Mouse (Mus musculus) kidney, postnatal 14 days (tissue): ENCODE measurements around the gene Leo1.
"Not testable (repeated sequence)": the region's sequence is repeated elsewhere in the genome, so short reads cannot be mapped to it uniquely, and the experiment has no call there.

ENCODE experiments used
- DNase-seq: peaks from one replicate; pipeline ENCODE4 v3.0.0; 2022; ENCODE audit warnings: mixed read lengths

Gene Leo1

DNA sequence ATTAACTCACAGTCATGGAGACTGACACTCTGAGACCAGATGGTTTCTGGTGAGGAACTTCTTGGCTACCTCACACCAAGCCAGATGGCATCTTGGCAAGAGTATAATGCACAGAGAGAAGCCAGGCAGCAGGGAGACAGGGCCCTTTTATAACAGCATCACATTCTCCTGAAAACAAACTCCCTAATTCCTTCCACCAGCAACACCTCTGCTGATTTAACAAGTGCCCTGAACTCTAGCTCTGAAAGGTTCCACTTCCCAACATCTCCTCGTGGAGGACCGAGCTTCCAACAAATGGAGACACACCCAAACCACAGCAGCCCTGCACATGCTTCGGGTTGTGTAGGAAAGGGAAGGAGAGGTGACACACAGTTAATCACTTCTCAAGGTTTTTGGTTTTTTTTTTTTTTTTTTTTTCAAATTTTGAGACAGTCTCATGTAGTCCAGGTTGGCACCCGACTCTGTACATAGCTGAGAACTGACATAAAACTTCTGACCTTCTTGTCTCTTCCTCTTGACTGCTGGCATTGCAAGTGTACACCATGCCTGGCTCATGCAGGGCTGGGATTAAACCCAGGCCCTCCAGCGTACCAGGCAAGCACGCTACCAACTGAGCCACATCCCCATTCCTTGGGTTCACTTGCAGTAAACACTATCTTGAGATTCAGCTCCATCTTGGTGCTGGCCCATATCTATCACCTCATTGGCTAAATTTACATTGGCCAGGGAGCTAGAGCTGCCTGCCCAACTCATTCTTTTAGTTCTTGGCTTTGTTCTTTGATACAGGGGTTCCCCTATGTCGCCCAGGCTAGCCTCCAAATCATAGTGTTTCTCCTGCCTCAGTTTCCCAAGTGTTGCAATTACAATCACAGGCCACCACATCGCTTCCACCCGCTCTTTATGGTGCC lies 13.7 kb upstream of the Leo1 start:
- no peak for DNase-seq

DNA sequence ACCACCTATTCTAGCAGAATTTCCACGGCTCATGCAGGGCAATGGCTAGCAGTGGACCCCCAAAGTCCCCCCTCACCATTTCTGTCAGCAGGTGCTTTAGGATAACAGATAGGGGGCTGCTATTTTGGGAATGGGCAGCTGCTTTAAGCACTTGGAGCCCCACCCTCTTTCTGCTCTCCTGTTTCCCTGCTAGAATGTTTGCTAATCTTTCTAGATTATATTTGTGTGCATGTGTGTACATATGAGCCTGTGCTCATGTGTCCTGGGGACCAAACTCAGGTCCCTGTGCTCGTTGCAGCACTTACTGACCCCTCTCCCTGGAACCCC lies 13.1 kb upstream of the Leo1 start:
- DNase-seq, result no peak

DNA sequence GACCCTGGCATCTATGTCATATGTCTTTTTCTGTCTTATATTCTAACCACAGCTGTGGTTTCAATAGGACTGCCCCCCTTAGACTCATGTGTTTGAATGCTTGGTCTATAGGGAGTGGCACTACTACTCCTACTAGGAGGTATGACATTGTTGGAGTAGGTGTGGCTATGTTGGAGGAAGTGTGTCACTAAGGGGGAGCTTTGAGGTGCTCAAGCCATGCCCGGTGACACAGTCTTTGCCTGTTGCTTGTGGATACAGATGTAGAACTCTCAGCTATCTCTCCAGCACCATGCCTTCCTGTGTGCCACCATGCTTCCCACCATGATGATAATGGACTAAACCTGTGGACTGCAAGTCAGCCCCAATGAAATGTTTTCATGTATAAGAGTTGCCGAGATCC lies 12.3 kb upstream of the Leo1 start:
- no peak for DNase-seq

DNA sequence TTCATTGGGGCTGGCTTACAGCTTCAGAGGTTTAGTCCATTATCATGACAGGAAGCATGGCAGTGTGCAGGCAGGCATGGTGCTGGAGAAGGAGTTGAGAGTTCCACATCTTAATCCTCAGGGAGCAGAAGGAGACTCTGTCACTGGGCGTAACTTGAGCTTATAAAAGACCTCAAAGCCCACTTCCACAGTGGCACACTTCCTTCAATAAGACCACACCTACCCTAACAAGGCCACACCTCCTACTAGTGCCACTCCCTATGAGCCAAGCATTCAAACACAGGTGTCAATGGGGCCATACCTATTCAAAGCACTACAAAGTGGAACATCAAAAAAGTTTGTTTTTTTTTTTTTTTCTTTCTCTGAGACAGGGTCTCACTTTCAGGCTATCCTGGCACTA lies 11.7 kb upstream of the Leo1 start:
- DNase-seq, result no peak

DNA sequence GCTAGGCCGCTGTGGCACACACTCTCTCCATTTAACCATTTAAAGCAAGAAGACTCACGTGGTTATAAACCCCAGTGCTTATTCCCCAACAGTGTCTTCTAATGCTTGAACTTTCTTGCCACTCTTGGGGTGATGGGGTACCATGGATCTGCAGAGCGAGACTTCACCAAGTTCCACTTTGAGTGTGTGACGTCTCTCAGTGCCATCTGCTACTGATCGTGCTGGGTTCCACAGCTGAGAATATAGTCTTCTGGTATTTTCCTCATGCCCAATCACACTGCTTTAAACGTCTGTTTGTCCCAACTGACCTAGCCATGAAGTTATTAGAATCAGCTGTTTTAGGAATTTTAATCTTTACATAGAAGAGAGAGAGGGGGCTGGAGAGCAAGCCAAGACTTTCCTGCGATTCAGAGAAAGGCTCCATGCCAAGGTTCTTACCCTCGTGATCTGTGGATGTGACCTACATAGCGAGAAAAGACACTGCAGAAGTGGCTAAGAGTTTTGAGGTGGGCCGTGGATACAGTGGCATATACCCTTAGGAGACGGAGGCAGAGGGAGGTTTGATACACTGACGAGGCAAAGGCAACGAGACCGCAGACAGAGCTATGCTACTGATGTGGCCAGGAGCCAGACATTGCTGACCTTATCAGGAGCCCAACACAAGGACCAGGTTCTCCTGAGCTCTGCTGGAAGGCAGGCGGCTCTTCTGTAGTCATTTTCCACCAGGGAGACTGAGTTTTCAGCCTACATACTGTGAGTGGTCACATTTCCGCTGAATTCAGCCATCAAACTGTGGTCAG lies 10.3 kb upstream of the Leo1 start:
- DNase-seq, result no peak

DNA sequence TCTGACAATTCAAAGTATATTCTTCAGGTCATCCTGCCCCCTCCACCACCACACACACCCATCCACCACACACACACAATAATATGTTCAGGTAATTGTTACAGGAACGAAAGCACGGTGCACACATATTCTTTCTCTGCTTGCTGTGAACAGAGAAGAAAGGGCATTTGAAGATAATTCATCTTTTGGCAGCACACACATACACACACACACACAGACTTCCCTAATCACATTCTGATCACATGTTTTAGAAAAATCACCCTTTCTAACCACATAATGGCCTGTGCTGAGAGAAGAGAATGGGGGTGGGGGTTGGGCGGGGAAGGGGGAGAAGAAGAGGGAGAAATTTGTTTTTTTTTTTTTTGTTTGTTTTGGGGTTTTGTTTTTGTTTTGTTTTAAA lies 8.6 kb upstream of the Leo1 start:
- no peak for DNase-seq

DNA sequence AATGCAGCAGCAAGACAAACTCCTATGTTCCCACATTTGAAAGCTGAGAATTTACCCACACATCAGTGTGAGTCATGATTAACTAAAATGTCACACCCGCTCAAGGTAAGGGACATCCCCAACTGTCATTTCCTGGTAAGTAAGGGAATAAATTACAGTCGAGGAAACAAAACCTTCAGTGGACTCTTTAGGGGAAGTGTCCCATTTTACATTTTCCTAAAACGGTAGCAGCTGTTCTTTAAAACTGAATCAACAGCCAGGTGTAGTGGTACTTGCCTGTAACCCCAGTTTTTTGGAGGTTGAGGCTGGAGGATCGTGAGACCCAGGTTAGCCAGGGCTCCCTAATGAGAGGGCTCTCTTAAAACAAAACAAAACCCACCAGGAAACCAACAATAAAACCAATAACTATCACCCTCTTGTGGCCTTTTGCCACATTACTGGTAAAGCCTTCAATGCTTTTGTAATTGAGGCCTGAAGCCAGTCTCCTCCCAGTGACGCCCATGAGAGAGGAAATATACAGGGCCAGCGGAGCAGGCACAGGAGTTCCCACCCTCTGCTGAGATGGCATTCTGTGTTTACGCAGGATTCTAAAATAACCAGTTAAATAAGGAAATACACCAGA lies 7.0 kb upstream of the Leo1 start:
- DNase-seq, result peak; percentile 84

DNA sequence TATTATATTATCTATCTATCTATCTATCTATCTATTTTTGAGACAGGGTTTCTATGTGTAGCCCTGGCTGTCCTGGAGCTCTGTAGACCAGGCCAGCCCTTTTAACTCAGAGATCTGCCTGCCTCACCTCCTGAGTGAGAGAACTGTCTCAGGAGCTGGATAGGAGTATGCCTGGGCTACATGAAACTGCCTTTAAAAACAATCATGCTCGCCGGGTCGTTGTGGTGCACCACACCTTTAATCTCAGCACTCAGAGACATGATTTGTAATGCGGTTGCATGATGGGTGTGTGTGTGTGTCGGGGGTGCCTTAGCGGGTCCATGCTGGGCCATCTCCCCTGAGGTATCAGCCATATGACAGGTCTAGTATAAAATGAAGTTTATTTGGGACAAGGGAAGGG lies 6.5 kb upstream of the Leo1 start:
- no peak for DNase-seq

DNA sequence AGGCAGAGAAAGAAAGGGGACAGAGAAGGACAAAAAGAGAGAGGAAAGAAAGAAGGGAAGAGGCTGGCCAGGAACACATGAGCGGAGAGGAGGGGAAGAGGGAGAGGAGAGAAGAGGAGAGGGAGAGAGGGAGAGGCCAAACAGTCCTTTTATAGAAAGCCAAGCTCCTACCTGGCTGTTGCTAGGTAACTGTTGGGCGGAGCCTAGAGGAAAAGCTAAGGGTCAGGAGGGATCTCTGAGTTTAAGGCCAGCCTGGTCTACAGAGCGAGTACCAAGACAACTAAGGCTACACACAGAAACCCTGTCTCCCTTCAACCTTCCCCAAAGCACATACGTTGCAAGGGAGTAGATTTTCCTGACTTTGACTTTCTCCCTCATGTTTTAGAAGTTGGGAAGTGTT lies 6.0 kb upstream of the Leo1 start:
- no peak for DNase-seq

DNA sequence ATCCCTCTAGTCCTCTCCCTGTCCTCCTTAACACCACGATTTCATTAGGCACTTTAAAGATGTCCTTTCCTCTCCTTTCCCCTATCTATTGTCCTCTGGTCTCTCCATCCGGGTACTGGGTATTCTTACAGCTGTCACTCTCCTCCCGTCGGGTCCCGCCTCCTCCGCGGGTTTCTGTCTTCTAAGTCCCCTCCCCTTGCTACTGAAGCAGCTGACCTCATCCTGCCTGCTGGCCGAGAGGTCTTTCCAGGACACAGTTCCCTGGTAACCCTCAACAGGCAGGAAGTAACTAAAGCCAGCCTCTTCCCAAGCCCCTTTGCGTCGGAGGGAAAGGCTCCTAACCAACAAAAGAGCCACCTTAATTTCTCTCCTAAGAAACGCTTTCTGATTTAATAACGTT lies 5.4 kb upstream of the Leo1 start:
- DNase-seq, result peak; percentile 91

DNA sequence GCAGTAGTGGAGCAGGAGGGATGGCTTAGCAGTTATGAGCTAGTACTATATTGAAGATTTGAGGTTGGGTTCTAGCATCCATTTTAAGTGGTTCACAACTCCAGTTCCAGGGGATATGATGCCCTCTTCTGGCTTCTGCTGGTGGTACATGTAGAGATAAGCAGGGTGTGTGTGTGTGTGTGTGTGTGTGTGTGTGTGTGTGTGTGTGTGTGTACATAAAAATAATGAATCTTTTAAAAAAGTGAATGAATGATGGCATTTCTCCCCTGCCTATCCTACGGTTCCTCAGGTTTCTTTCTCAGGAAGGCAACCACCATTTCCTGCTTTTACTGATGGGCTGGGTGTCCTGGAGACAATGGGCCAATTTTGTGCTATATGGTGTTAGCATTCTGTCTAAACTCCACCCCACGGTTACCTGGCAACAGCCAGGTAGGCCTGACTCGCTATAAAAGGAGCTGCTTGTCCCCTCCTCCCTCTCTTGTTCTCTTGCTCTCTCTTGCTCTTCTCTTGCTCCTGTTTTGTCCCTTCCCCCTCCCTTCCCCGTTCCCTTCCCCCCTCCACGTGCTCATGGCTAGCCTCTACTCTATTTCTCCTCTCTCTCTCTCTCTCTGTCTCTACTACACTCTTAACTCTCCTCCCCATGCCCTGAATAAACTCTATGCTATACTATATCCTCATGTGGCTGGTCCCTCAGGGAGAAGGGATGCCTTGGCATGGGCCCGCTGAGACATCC lies 3.5 kb upstream of the Leo1 start:
- peak; percentile 51 for DNase-seq

DNA sequence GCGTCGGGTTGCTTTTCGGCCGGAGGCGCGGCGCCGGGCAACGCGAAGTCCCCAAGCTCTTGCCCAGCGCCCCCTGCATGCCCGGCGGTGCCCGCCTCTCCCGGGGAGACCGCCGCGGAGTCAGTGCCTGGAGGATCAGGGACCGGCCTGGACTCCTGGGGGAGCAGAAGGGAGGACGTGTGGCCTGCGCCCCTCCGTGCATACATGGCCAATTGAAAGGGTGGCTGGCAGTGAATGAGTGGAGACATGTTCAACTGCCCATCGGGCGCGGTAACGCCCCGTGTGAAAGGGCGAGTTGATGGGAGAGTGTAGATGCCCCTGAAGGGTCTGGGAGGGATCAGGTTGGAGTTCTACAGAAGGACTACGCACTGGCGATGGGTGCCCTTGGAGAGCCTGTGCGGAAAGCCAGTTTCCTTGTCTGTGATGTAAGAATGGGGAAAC lies 387 bp downstream of the Leo1 start:
- no peak for DNase-seq

DNA sequence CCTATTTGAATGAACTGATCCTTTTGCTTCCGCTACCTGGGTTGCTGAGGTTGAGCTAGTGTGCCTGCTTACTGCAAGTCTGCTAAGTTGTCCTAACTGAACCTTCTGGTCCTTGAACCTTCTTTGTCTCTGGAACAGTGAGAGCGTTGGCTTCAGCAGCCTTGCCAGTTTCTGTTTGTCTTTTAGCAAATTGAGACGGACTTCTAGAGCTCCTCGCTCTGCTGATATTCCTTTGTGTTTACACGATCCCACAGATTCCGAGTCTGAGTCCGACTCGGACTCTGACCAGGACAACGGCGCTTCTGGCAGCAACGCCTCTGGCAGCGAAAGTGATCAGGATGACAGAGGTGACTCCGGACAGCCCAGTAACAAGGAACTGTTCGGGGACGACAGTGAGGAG lies 3.7 kb downstream of the Leo1 start:
- no peak for DNase-seq

DNA sequence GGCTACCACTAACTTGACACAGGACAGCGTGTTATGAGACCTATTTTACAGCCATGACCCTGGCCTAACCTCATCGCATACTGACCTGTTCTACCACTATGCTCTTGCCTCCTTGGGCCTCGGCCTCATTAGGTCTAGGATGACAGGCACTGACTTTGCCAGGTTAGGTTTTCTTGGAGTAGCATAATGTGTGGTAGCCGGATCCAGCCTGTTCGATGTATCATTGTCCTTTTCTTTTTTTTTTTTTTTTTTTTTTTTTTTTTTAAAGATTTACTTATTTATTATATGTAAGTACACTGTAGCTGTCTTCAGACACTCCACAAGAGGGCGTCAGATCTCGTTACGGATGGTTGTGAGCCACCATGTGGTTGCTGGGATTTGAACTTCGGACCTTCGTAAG lies 5.2 kb downstream of the Leo1 start:
- not testable (repeated sequence) for DNase-seq

DNA sequence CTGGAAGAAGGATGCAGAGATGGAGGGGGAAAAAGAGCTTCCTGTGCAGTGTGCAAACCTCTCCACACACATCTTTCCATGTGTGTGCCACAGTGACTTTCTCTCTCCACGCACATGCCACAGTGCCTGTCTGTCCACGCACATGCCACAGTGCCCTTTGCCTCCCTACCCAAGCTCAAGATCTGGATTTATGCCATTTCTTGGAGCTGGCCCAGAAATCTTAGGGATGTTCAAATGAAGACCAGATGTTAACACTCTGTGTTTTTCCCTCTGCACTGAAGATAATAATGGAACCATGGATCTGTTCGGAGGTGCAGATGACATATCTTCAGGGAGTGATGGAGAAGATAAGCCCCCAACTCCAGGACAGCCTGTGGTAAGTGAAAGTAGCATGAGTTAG lies 6.7 kb downstream of the Leo1 start:
- no peak for DNase-seq

DNA sequence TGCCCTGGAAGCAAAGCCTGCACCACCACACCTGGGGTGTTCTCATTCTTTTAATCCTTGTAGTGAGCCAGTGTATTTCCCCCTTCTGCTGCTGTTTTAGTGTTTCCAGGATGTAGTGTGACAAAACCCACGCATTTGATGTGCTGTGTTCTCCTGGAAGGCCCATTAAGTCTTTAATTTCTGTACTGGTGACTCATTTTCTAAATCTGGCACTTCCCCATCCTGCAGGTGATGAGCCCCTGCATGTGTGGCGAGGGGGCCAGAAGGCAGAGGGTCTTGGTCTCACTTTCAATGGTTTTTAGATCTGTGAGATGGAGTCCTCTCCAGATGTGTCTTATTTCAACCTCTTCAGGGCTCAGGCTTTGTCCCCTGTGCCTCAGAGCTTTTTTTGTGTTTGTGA lies 12.7 kb downstream of the Leo1 start:
- no peak for DNase-seq

DNA sequence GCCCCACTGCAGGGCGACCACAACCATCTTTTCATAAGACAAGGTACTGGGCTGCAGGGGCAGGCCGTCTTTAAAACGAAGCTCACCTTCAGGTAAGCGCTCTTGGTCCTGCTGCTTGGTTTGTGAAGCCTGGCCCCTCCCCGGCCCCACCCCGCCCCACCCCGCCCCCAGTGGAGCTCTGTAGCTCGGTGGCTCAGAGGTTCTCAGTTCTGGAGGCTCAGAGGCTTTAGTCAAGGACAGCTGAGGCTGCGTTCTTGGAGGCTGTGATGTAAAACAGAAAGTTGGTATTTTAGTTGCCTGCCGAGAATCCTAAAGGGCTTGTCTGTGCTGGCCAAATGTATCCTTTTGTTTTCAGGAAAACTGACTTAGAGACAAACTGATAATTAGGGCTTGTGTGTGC lies 14.4 kb downstream of the Leo1 start:
- no peak for DNase-seq

DNA sequence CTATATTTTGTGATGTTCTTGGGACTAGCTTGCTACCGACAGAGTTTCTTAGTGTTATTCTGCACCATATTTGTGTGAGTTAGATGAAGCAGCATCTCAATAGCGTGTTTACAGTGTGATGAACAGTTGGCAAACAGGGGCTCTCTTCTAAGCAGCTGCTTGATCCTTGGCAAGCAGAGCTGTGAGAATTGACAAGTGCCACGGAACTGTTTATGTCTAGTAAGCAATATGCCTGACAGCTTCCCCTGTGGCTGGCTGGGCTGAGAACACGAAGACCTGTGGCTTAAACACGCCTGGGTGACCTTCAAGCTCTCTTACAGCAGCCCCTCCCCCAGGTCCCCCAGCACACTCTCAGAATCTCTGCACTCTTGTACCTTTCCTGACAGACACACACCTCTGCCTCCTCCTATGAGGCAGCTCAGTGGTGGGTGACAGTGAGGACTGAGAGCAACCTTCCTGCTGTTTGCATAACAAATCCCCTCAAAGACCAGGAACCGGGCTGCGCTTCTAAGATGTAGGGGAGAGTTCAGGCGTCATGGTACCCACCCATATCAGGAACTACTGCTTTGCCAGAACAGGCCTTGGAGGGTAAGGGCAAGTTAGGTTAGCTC lies 21.8 kb downstream of the Leo1 start:
- no peak for DNase-seq

DNA sequence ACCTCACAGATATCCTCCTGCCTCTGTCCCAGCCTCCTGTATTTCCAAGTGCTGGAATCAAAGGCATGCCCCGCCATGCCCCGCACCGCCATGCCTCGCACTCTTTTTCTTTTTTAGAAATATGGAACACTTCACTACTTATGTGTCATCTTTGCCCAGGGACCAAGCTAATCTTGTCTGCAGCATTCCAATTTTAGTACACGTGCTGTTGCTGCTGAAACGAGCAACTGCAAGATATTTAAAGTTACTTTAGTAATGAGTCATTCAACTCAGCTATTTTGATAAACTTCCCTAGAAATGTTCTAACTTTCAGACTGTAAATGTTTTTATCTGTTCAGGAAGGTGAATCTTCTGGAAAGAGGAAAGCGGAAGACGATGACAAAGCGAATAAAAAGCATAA lies 24.5 kb downstream of the Leo1 start:
- no peak for DNase-seq

DNA sequence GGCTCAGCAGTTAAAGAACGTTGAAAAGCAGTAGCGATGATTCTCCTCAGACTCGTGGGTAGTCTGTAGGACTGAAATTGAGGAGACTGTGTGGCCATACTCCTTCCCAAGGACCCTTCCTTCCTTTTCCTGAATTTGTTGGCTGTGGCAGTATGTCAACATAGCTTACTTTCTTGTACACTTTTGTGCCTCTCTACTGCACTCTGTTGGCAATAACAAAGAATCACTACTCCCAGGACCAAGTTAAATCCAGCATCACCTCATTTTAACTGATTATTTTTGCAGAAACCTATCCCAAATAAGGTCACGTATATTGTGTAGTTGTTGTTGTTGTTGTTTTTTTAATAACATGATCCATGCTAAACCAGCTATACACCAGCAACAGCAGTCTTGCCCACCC lies 25.3 kb downstream of the Leo1 start:
- no peak for DNase-seq

DNA sequence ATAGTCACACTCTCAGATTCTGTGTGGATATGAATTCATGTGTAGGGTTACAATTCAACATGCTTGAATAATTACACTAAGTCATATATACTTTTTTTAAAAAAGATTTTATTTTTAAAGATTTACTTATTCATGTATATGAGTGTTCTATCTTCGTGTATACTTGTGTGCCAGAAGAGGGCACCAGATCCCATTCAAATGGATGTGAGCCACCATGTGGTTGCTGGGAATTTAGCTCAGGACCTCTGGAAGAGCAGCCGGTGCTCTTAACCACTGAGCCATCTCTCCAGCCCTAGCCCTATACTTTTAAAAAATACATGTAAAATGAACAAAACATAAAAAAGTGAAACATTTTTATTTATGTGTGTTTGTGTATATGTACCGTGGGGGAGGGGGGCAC lies 26.3 kb downstream of the Leo1 start:
- DNase-seq, result no peak

DNA sequence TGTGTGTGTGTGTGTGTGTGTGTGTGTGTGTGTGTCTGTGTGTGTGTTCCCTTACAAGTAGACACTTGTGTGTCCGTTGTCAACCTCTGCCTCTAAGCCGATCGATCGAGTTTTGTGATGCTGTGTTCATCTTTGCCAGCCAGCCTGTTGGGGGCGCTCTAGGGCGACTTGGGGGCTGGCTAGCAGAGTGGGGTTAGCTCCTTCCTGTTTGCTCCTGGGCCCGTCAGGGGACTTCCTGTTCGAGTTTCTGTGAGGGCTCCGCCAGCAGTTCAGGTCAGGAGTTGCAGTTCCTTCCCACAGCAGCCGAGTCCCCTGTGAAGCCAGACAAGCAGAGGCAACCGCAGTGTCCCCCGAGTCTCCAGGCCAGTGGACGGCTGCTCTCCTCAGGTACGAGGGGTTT lies 27.0 kb downstream of the Leo1 start:
- DNase-seq, result no peak

DNA sequence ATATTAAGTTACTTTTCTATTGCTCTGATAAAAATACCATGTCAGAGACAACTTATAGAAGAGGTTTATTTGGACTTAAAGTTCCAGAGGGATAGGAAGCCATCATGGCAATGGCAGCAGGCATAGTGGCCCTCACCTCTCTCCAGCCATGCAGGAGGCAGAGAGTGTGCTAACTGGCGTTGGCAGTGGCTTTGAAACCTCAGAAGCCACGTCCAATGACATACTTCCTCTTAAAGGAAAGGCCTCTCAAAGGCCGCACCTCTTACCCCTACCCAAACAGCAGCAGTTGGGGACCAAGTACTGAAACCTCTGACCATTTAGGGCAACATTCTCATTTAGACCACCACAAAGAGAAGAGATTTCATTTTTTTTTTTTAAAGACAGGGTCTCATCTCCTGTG lies 35.9 kb downstream of the Leo1 start:
- DNase-seq, result no peak
